Mouse (Mus musculus) CH12.LX (cell line): ENCODE results near the gene Il1rl1. TPM values are rescaled to one million over a fixed set of nuclear protein-coding genes. Genes with fewer than 3 reads are reported as not detected.

Source experiments
- DNase-seq: peaks from one replicate; pipeline ENCODE4 v3.0.0-alpha.2; 2013; ENCODE audit errors: extremely low read depth
- H3K27ac ChIP-seq: 2 replicates; pipeline ENCODE4 v1.5.1; 2012; ENCODE audit warnings: low read depth, mild to moderate bottlenecking, control low read depth, moderate library complexity; ENCODE audit not compliant: insufficient read depth
- H3K27me3 ChIP-seq: replicated peaks from 2 replicates; pipeline ENCODE3; 2012; ENCODE audit warnings: inconsistent platforms
- H3K36me3 ChIP-seq, 2 experiments: replicated peaks in 1 of 2; 2 replicates each; pipeline versions ENCODE3 to v1.6.1; 2012; ENCODE audit warnings: inconsistent platforms in 1 of 2, low read length in 1 of 2, mild to moderate bottlenecking in 1 of 2, mixed read lengths in 1 of 2, moderate library complexity in 1 of 2; ENCODE audit not compliant: control insufficient read depth in 1 of 2, insufficient read depth in 1 of 2
- H3K4me1 ChIP-seq, 2 experiments: 2 replicates each; pipeline ENCODE4 v1.6.1; 2012; ENCODE audit warnings: inconsistent platforms in 1 of 2, moderate library complexity in 1 of 2; ENCODE audit not compliant: insufficient read depth in 2 of 2, control insufficient read depth in 1 of 2
- H3K4me2 ChIP-seq: 2 replicates; pipeline ENCODE4 v1.6.1; 2012; ENCODE audit warnings: low read depth, mild to moderate bottlenecking, control low read depth; ENCODE audit not compliant: poor library complexity, insufficient read depth, severe bottlenecking
- H3K4me3 ChIP-seq, 3 experiments: fragments of 150-350 bp in 1 of 3; sonication (generic) in 1 of 3; replicated peaks in 1 of 3; 2 replicates each; pipeline versions ENCODE3 to v1.5.1; 2011 to 2012; ENCODE audit warnings: low read depth in 2 of 3, low read length in 2 of 3, mild to moderate bottlenecking in 2 of 3, moderate library complexity in 2 of 3, control low read depth in 1 of 3, improper control_type of control experiment in 1 of 3, inconsistent platforms in 1 of 3, mixed read lengths in 1 of 3; ENCODE audit not compliant: poor library complexity in 1 of 3
- H3K79me2 ChIP-seq: replicated peaks from 2 replicates; pipeline ENCODE4 v1.6.1; 2012; ENCODE audit warnings: mild to moderate bottlenecking, moderate library complexity; ENCODE audit not compliant: control insufficient read depth, poor library complexity, insufficient read depth, severe bottlenecking; ENCODE audit errors: extremely low read depth
- H3K9ac ChIP-seq: 2 replicates; pipeline ENCODE4 v1.6.1; 2012; ENCODE audit warnings: low read depth, mild to moderate bottlenecking, control low read depth, moderate library complexity; ENCODE audit not compliant: insufficient read depth
- H3K9me3 ChIP-seq: replicated peaks from 2 replicates; pipeline ENCODE3; 2012; ENCODE audit warnings: low read length, inconsistent platforms, mixed read lengths
- BHLHE40 ChIP-seq: IDR thresholded peaks from 2 replicates; pipeline ENCODE4 v1.6.1; 2011; ENCODE audit warnings: mild to moderate bottlenecking, low read depth, low read length, improper control_type of control experiment
- CTCF ChIP-seq, 2 experiments: IDR thresholded peaks in 1 of 2; conservative IDR thresholded peaks in 1 of 2; 2 replicates each; pipeline ENCODE4 v1.5.1; 2011 to 2012; ENCODE audit warnings: low read depth in 2 of 2, low read length in 2 of 2, improper control_type of control experiment in 1 of 2, inconsistent platforms in 1 of 2, mild to moderate bottlenecking in 1 of 2, moderate library complexity in 1 of 2
- E2F4 ChIP-seq: IDR thresholded peaks from 2 replicates; pipeline ENCODE4 v1.6.1; 2011; ENCODE audit warnings: low read depth, low read length, improper control_type of control experiment; ENCODE audit not compliant: insufficient replicate concordance
- ELF1 ChIP-seq: IDR thresholded peaks from 2 replicates; pipeline ENCODE4 v1.6.1; 2014; ENCODE audit warnings: low read depth, mild to moderate bottlenecking, inconsistent platforms, low read length, improper control_type of control experiment
- EP300 ChIP-seq: IDR thresholded peaks from 2 replicates; pipeline ENCODE4 v1.6.1; 2011; ENCODE audit warnings: low read length, improper control_type of control experiment
- ETS1 ChIP-seq: conservative IDR thresholded peaks from 2 replicates; pipeline ENCODE4 v1.6.1; 2012; ENCODE audit warnings: low read depth, mild to moderate bottlenecking, inconsistent platforms, low read length, improper control_type of control experiment, moderate library complexity
- HCFC1 ChIP-seq: IDR thresholded peaks from 2 replicates; pipeline ENCODE4 v1.6.1; 2012; ENCODE audit warnings: low read depth, mild to moderate bottlenecking, inconsistent platforms, low read length, improper control_type of control experiment
- JUN ChIP-seq: IDR thresholded peaks from 2 replicates; pipeline ENCODE4 v1.6.1; 2011; ENCODE audit warnings: low read depth, mild to moderate bottlenecking, low read length, improper control_type of control experiment, moderate library complexity; ENCODE audit not compliant: insufficient read depth
- JUND ChIP-seq: conservative IDR thresholded peaks from 2 replicates; pipeline ENCODE4 v1.6.1; 2011; ENCODE audit warnings: low read depth, low read length, improper control_type of control experiment
- KAT2A ChIP-seq: IDR thresholded peaks from 2 replicates; pipeline ENCODE4 v1.6.1; 2012; ENCODE audit warnings: low read length, improper control_type of control experiment, inconsistent platforms; ENCODE audit not compliant: insufficient replicate concordance
- MAFK ChIP-seq: IDR thresholded peaks from 2 replicates; pipeline ENCODE4 v1.6.1; 2011; ENCODE audit warnings: low read length, improper control_type of control experiment; ENCODE audit not compliant: insufficient replicate concordance
- MAX ChIP-seq: IDR thresholded peaks from 2 replicates; pipeline ENCODE4 v1.6.1; 2011; ENCODE audit warnings: low read length, improper control_type of control experiment
- MAZ ChIP-seq: IDR thresholded peaks from 2 replicates; pipeline ENCODE4 v1.6.1; 2012; ENCODE audit warnings: low read depth, mild to moderate bottlenecking, inconsistent platforms, low read length, improper control_type of control experiment, moderate library complexity
- MEF2A ChIP-seq: IDR thresholded peaks from 2 replicates; pipeline ENCODE4 v1.6.1; 2014; ENCODE audit warnings: low read depth, mild to moderate bottlenecking, inconsistent platforms, low read length, improper control_type of control experiment, borderline replicate concordance
- MXI1 ChIP-seq: IDR thresholded peaks from 2 replicates; pipeline ENCODE4 v1.6.1; 2011; ENCODE audit warnings: mild to moderate bottlenecking, low read depth, low read length, improper control_type of control experiment
- NELFE ChIP-seq: IDR thresholded peaks from 2 replicates; pipeline ENCODE4 v1.6.1; 2011; ENCODE audit warnings: low read depth, low read length, improper control_type of control experiment
- NRF1 ChIP-seq: IDR thresholded peaks from 2 replicates; pipeline ENCODE4 v1.6.1; 2014; ENCODE audit warnings: low read depth, mild to moderate bottlenecking, inconsistent platforms, low read length, improper control_type of control experiment, moderate library complexity
- PAX5 ChIP-seq: IDR thresholded peaks from 2 replicates; pipeline ENCODE4 v1.6.1; 2012; ENCODE audit warnings: low read length, inconsistent platforms, mixed read lengths
- POLR2AphosphoS2 ChIP-seq: IDR thresholded peaks from 2 replicates; pipeline ENCODE4 v1.6.1; 2011; ENCODE audit warnings: low read depth, low read length, improper control_type of control experiment
- RAD21 ChIP-seq: IDR thresholded peaks from 2 replicates; pipeline ENCODE4 v1.6.1; 2011; ENCODE audit warnings: low read depth, mild to moderate bottlenecking, low read length, improper control_type of control experiment, moderate library complexity
- SIN3A ChIP-seq: IDR thresholded peaks from 2 replicates; pipeline ENCODE4 v1.6.1; 2012; ENCODE audit warnings: low read length, improper control_type of control experiment, inconsistent platforms
- TBP ChIP-seq: conservative IDR thresholded peaks from 2 replicates; pipeline ENCODE4 v1.6.1; 2011; ENCODE audit warnings: low read depth, low read length, improper control_type of control experiment
- UBTF ChIP-seq: IDR thresholded peaks from 2 replicates; pipeline ENCODE4 v1.6.1; 2012; ENCODE audit warnings: low read depth, mild to moderate bottlenecking, inconsistent platforms, low read length, improper control_type of control experiment, moderate library complexity
- USF2 ChIP-seq: conservative IDR thresholded peaks from 2 replicates; pipeline ENCODE4 v1.6.1; 2011; ENCODE audit warnings: low read depth, low read length, improper control_type of control experiment
- ZKSCAN1 ChIP-seq: IDR thresholded peaks from 2 replicates; pipeline ENCODE4 v1.6.1; 2012; ENCODE audit warnings: low read depth, inconsistent platforms, low read length, improper control_type of control experiment, borderline replicate concordance
- ZMIZ1 ChIP-seq: IDR thresholded peaks from 2 replicates; pipeline ENCODE4 v1.6.1; 2012; ENCODE audit warnings: low read depth, mild to moderate bottlenecking, inconsistent platforms, low read length, improper control_type of control experiment
- ZNF384 ChIP-seq: IDR thresholded peaks from 2 replicates; pipeline ENCODE4 v1.6.1; 2012; ENCODE audit warnings: low read depth, low read length, improper control_type of control experiment, inconsistent platforms
- dilution Hi-C: fragments of 300-500 bp; cut with MboI; formaldehyde crosslinking; loops from 2 replicates; pipeline ENCODE4 v1.14.3; 2020; ENCODE audit warnings: low sequenced_read_pairs; ENCODE audit not compliant: extremely low pct_unique_long_range_greater_than_20kb, extremely low pct_ligation_motif_present
- in situ Hi-C: fragments of 300-500 bp; cut with MboI; formaldehyde crosslinking; loops from 3 replicates; pipeline ENCODE4 v1.14.3; 2019; ENCODE audit warnings: low sequenced_read_pairs, low pct_ligation_motif_present, low pct_unique_long_range_greater_than_20kb, mixed read lengths
- polyA plus RNA-seq: library from polyadenylated mRNA; unstranded; fragments of >175 nt; gene quantifications from 2 replicates; pipeline ENCODE4 v1.2.1, GENCODE M21; 2012; ENCODE audit warnings: low read depth; ENCODE audit not compliant: insufficient read length
- total RNA-seq, 2 experiments: library from RNA; depleted of rRNA; stranded (reverse); fragments of 300-350 nt in 1 of 2; fragments of >200 nt in 1 of 2; gene quantifications; 2 replicates each; pipeline ENCODE4 v1.2.3; 2012 to 2014

The Il1rl1 gene
- total and polyA plus RNA-seq, 3 experiments, result 0.13 TPM; not detected in 2

GRCm38 (mm10) chr1:40404682-40405081, 24.7 kb upstream of the Il1rl1 start:
- Histone ChIP-seq H3K36me3 (no peaks in the 10 kb centered on the region), H3K4me2 (no peak overlapping the region), H3K79me2 (no peaks in the 10 kb centered on the region), H3K9me3 (no peaks in the 10 kb centered on the region), H3K27me3 (no peaks in the 10 kb centered on the region), H3K9ac (no peak overlapping the region), H3K4me3 (no peak overlapping the region), H3K27ac (no peak overlapping the region), H3K4me1 (peaks cover 3% of the 10 kb centered on the region in 2 experiments; a peak in 2 of 4 replicates)
- in situ Hi-C loops, result no loop called here
- no peak for DNase-seq
- dilution Hi-C loops, result no loop called here
- TF ChIP-seq NELFE (no peak), RAD21 (no peak), UBTF (no peak), ELF1 (no peak), HCFC1 (no peak), MXI1 (no peak), JUN (no peak), CTCF (conservative IDR thresholded peaks at IDR 0.05 in 1 of 2, IDR thresholded peaks at IDR 0.05 in 1 of 2; ENCODE audit: low read depth in 2 of 2, low read length in 2 of 2) (no peak), MAZ (no peak), E2F4 (no peak), JUND (no peak), BHLHE40 (no peak), MEF2A (no peak), MAFK (no peak), ETS1 (no peak), SIN3A (no peak)

- Histone ChIP-seq H3K36me3 (no peaks in the 10 kb centered on the region), H3K27me3 (no peaks in the 10 kb centered on the region), H3K4me2 (no peak overlapping the region), H3K9me3 (no peaks in the 10 kb centered on the region), H3K4me1 (peaks cover 0 to 3% of the 10 kb centered on the region in 2 experiments; a peak in 1 of 4 replicates), H3K9ac (no peak overlapping the region), H3K4me3 (no peak overlapping the region), H3K27ac (no peak overlapping the region), H3K79me2 (no peaks in the 10 kb centered on the region)
- in situ Hi-C loops, result no loop called here
- TF ChIP-seq SIN3A (no peak), UBTF (no peak), POLR2AphosphoS2 (no peak), ELF1 (no peak), USF2 (no peak), TBP (no peak), PAX5 (no peak), MEF2A (no peak), EP300 (no peak), JUND (no peak), ZNF384 (no peak), CTCF (conservative IDR thresholded peaks at IDR 0.05 in 1 of 2, IDR thresholded peaks at IDR 0.05 in 1 of 2; ENCODE audit: low read depth in 2 of 2, low read length in 2 of 2) (no peak), ZMIZ1 (no peak), MAX (no peak), ETS1 (no peak), MXI1 (no peak), ZKSCAN1 (no peak), KAT2A (no peak), NRF1 (no peak)
- dilution Hi-C loops, result no loop called here
- DNase-seq, result no peak
These were observed 19.5 kb upstream of the Il1rl1 start for GRCm38 (mm10) chr1:40409882-40410281.
